Mouse (Mus musculus) midbrain, embryonic 12.5 days (tissue): Measurements from ENCODE around the gene Cnih2. TPM values are rescaled to one million over a fixed set of nuclear protein-coding genes. Genes with fewer than 3 reads are reported as not detected.

Experiments
- ATAC-seq: fragments of 200-750 bp; cut with Nextera tagmentation; 2 replicates; pipeline ENCODE4 v1.8.0; 2017; ENCODE audit warnings: low read depth, moderate TSS enrichment, moderate library complexity; ENCODE audit not compliant: low FRiP score
- H3K27ac ChIP-seq: fragments of 300-500 bp; sonication (generic); replicated peaks from 2 replicates; pipeline ENCODE4 v1.5.1; 2016; ENCODE audit warnings: mild to moderate bottlenecking
- H3K27me3 ChIP-seq: fragments of 300-500 bp; sonication (generic); 2 replicates; pipeline ENCODE4 v1.6.1; 2016; ENCODE audit warnings: mild to moderate bottlenecking
- H3K36me3 ChIP-seq: fragments of 300-500 bp; sonication (generic); 2 replicates; pipeline ENCODE4 v1.6.1; 2016
- H3K4me1 ChIP-seq: fragments of 300-500 bp; sonication (generic); 2 replicates; pipeline ENCODE4 v1.6.1; 2016
- H3K4me2 ChIP-seq: fragments of 300-500 bp; sonication (generic); replicated peaks from 2 replicates; pipeline ENCODE4 v1.6.1; 2016; ENCODE audit warnings: mild to moderate bottlenecking, moderate library complexity
- H3K4me3 ChIP-seq: fragments of 300-500 bp; sonication (generic); 2 replicates; pipeline ENCODE4 v1.5.1; 2016; ENCODE audit warnings: mild to moderate bottlenecking
- H3K9ac ChIP-seq: fragments of 300-500 bp; sonication (generic); replicated peaks from 2 replicates; pipeline ENCODE4 v1.6.1; 2016; ENCODE audit warnings: mild to moderate bottlenecking, moderate library complexity
- H3K9me3 ChIP-seq: fragments of 300-500 bp; sonication (generic); 2 replicates; pipeline ENCODE4 v1.6.1; 2016; ENCODE audit warnings: mild to moderate bottlenecking
- WGBS: fragments of 180-500 bp; shearing (Covaris S2); methylation state at CpG from one replicate; pipeline ENCODE4 v1.1.7; 2016; 5-methylcytosine and 5-hydroxymethylcytosine counted together
- polyA plus RNA-seq: library from polyadenylated mRNA; unstranded; fragments of >200 nt; fragmentation: Nextera tagmentation; extraction: Ambion mirVana; gene quantifications from 2 replicates; pipeline ENCODE4 v1.2.1, GENCODE M21; 2016

The Cnih2 gene
- polyA plus RNA-seq, 1 experiment from 2014 or later = 196 TPM

- 87% methylated on average over 5 of the region's 5 CpGs for WGBS
- Histone ChIP-seq H3K27ac (no peak overlapping the region), H3K9ac (no peak overlapping the region), H3K9me3 (no peaks in the 10 kb centered on the region), H3K4me3 (no peak overlapping the region), H3K27me3 (peaks cover 39% of the 10 kb centered on the region), H3K4me2 (no peak overlapping the region), H3K36me3 (no peaks in the 10 kb centered on the region), H3K4me1 (peaks cover 27% of the 10 kb centered on the region)
- ATAC-seq = no peak
Observed at GRCm38 (mm10) chr19:5062041-5062440, 36.3 kb downstream of the Cnih2 start.

- no peaks in the 10 kb centered on the region for H3K9me3 ChIP-seq
- WGBS = 27% methylated on average over 5 of the region's 5 CpGs
- no peak overlapping the region for H3K27ac ChIP-seq
- peaks cover 25% of the 10 kb centered on the region for H3K27me3 ChIP-seq
- ATAC-seq = no peak
- no peaks in the 10 kb centered on the region for H3K36me3 ChIP-seq
- H3K9ac ChIP-seq = no peak overlapping the region
- H3K4me2 ChIP-seq = no peak overlapping the region
- no peak overlapping the region for H3K4me3 ChIP-seq
- peaks cover 31% of the 10 kb centered on the region for H3K4me1 ChIP-seq
Observed at GRCm38 (mm10) chr19:5060365-5061330, 37.7 kb downstream of the Cnih2 start.

GRCm38 (mm10) chr19:5058801-5059771 lies 39.2 kb downstream of the Cnih2 start:
- 9% methylated on average over 10 of the region's 10 CpGs for WGBS
- H3K9ac ChIP-seq = 0 out of 2 replicates have a peak overlapping the region, but pooled peaks have one; percentile 26
- H3K4me1 ChIP-seq = peaks cover 31% of the 10 kb centered on the region
- H3K9me3 ChIP-seq = no peaks in the 10 kb centered on the region
- H3K36me3 ChIP-seq = no peaks in the 10 kb centered on the region
- H3K27ac ChIP-seq = no peak overlapping the region
- H3K27me3 ChIP-seq = peaks cover 27% of the 10 kb centered on the region
- no peak overlapping the region for H3K4me2 ChIP-seq
- H3K4me3 ChIP-seq = no peak overlapping the region
- no peak for ATAC-seq

GRCm38 (mm10) chr19:5057876-5058775 lies 40.2 kb downstream of the Cnih2 start:
- no peak for ATAC-seq
- Histone ChIP-seq H3K9ac (0 out of 2 replicates have a peak overlapping the region, but pooled peaks have one; percentile 26), H3K4me2 (no peak overlapping the region), H3K27ac (no peak overlapping the region), H3K27me3 (peaks cover 37% of the 10 kb centered on the region), H3K4me3 (no peak overlapping the region), H3K9me3 (no peaks in the 10 kb centered on the region), H3K4me1 (peaks cover 31% of the 10 kb centered on the region), H3K36me3 (no peaks in the 10 kb centered on the region)
- 26% methylated on average over 16 of the region's 16 CpGs for WGBS

- Histone ChIP-seq H3K36me3 (no peaks in the 10 kb centered on the region), H3K4me1 (peaks cover 31% of the 10 kb centered on the region), H3K4me2 (no peak overlapping the region), H3K9me3 (no peaks in the 10 kb centered on the region), H3K27ac (no peak overlapping the region), H3K27me3 (peaks cover 56% of the 10 kb centered on the region), H3K9ac (no peak overlapping the region), H3K4me3 (no peak overlapping the region)
- ATAC-seq = peak; percentile 13; the same call in 1 of the 2 replicates
- WGBS = 10% methylated on average over 6 of the region's 6 CpGs
Observed at GRCm38 (mm10) chr19:5056251-5056650, 42.1 kb downstream of the Cnih2 start.

- Histone ChIP-seq H3K36me3 (peaks cover 8% of the 10 kb centered on the region), H3K27ac (no peak overlapping the region), H3K4me2 (no peak overlapping the region), H3K9ac (no peak overlapping the region), H3K4me1 (peaks cover 36% of the 10 kb centered on the region), H3K4me3 (no peak overlapping the region), H3K9me3 (no peaks in the 10 kb centered on the region), H3K27me3 (peaks cover 66% of the 10 kb centered on the region)
- no peak for ATAC-seq
- WGBS = 15% methylated on average over 9 of the region's 9 CpGs
Observed at GRCm38 (mm10) chr19:5053909-5054308, 44.4 kb downstream of the Cnih2 start.

- no peak overlapping the region for H3K9ac ChIP-seq
- H3K27me3 ChIP-seq = peaks cover 60% of the 10 kb centered on the region
- H3K4me2 ChIP-seq = no peak overlapping the region
- H3K4me3 ChIP-seq = no peak overlapping the region
- no peak overlapping the region for H3K27ac ChIP-seq
- H3K9me3 ChIP-seq = no peaks in the 10 kb centered on the region
- peaks cover 31% of the 10 kb centered on the region for H3K4me1 ChIP-seq
- peaks cover 17% of the 10 kb centered on the region for H3K36me3 ChIP-seq
- ATAC-seq = no peak
- WGBS = 61% methylated on average over 17 of the region's 17 CpGs
Observed at GRCm38 (mm10) chr19:5052853-5053252, 45.5 kb downstream of the Cnih2 start.

- no peak for ATAC-seq
- Histone ChIP-seq H3K27me3 (peaks cover 60% of the 10 kb centered on the region), H3K4me2 (no peak overlapping the region), H3K27ac (no peak overlapping the region), H3K4me3 (no peak overlapping the region), H3K36me3 (peaks cover 23% of the 10 kb centered on the region), H3K4me1 (peaks cover 31% of the 10 kb centered on the region), H3K9ac (no peak overlapping the region), H3K9me3 (no peaks in the 10 kb centered on the region)
- WGBS = 22% methylated on average over 25 of the region's 25 CpGs
Observed at GRCm38 (mm10) chr19:5052166-5052822, 46.0 kb downstream of the Cnih2 start.

GRCm38 (mm10) chr19:5051515-5051914 lies 46.8 kb downstream of the Cnih2 start:
- Histone ChIP-seq H3K4me2 (peak overlapping the region; percentile 11; the same call in 1 of the 2 replicates), H3K4me3 (no peak overlapping the region), H3K27ac (no peak overlapping the region), H3K9me3 (no peaks in the 10 kb centered on the region), H3K36me3 (peaks cover 31% of the 10 kb centered on the region), H3K27me3 (peaks cover 60% of the 10 kb centered on the region), H3K9ac (no peak overlapping the region), H3K4me1 (peaks cover 30% of the 10 kb centered on the region)
- no peak for ATAC-seq
- 43% methylated on average over 3 of the region's 3 CpGs for WGBS

- Histone ChIP-seq H3K4me1 (peaks cover 25% of the 10 kb centered on the region), H3K27ac (no peak overlapping the region), H3K4me3 (peak overlapping the region; percentile 6; the same call in 1 of the 2 replicates), H3K4me2 (peak overlapping the region; percentile 11; the same call in 1 of the 2 replicates), H3K9ac (no peak overlapping the region), H3K9me3 (no peaks in the 10 kb centered on the region), H3K36me3 (peaks cover 35% of the 10 kb centered on the region), H3K27me3 (peaks cover 60% of the 10 kb centered on the region)
- ATAC-seq = peak; percentile 8; the same call in 1 of the 2 replicates
- 6% methylated on average over 17 of the region's 17 CpGs for WGBS
Observed at GRCm38 (mm10) chr19:5051031-5051430, 47.3 kb downstream of the Cnih2 start.
